Mouse (Mus musculus): Measurements from ENCODE around the gene Cap2. TPM values are rescaled to one million over a fixed set of nuclear protein-coding genes. Genes with fewer than 3 reads are reported as not detected.

Gene Cap2
- total and polyA plus RNA-seq, 3 experiments = 115 to 147 (median 135) TPM

DNA sequence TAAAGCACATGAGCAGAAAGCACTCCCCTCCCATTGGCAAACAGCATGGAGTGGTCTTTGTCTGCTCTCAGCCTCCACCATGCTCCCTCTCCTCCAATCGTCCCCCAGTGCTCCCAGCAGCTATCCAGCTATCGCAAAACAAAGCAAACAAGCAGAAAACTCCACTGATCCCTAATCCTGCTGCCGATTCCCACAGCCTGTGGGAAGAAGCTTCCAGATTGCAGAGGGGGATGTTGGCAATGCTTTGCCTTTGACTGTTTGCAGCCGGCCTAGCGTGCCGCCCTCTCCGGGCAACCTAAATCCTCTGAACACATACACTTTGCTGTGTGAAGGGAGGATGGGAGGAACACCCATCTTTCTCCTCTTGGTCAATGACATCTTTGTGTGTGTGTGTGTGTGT, 83.2 kb downstream of the Cap2 start:
- 83% methylated on average over 7 of the region's 7 CpGs for WGBS
- Histone ChIP-seq H3K27ac (no peak overlapping the region), H3K4me1 (ENCODE audit: control insufficient read depth, insufficient read depth, low read length) (no peaks in the 10 kb centered on the region), H3K27me3 (ENCODE audit: control insufficient read depth, insufficient read depth, low read length) (no peaks in the 10 kb centered on the region), H3K4me3 (no peak overlapping the region), H3K9ac (ENCODE audit: low read depth, low read length) (no peak overlapping the region), H3K79me2 (replicated peaks; ENCODE audit: control insufficient read depth, insufficient read depth, low read length) (no peaks in the 10 kb centered on the region), H3K36me3 (ENCODE audit: control insufficient read depth, insufficient read depth, low read length) (no peaks in the 10 kb centered on the region)
- intact Hi-C loops (cut with DNase I) = no loop called here
- DNase-seq = no peak
- TF ChIP-seq POLR2A (IDR thresholded peaks at IDR 0.05; ENCODE audit: insufficient read depth, low read depth, low read length) (no peak), EP300 (IDR thresholded peaks at IDR 0.05; ENCODE audit: insufficient read depth, low read depth, low read length) (no peak), CTCF (IDR thresholded peaks at IDR 0.05) (no peak)

DNA sequence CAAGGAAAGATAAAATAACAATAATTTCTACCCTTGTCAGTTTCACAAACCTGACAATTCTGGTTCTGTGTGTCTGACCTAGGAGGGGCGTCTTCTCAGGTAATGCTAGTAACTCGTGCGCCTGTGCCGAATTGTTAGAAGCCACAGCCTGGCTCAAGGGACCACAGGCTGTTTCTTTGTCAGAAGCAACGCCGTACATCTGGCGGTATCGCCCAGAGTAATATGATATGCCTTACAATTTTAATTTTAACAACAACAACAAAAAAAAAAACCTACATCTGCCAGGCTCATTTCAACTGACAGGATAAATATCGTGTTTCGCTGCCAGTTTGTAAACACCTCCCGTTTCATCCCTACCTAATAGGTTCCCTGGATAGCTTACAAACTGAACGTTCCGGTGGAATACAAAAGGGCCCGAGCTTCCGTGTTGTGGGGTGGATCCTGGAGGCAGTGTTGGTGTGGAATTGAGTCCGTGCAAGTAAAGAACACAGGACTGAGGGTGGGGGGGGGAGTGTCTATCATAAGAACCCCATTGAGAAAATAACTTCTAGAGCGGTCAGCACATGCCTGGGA, 86.2 kb downstream of the Cap2 start:
- H3K27ac ChIP-seq = no peak overlapping the region
- no peaks in the 10 kb centered on the region for H3K79me2 ChIP-seq (replicated peaks; ENCODE audit: control insufficient read depth, insufficient read depth, low read length)
- intact Hi-C loops (cut with DNase I) = no loop called here
- no peaks in the 10 kb centered on the region for H3K4me1 ChIP-seq (ENCODE audit: control insufficient read depth, insufficient read depth, low read length)
- H3K36me3 ChIP-seq (ENCODE audit: control insufficient read depth, insufficient read depth, low read length) = no peaks in the 10 kb centered on the region
- WGBS = 89% methylated on average over 17 of the region's 17 CpGs
- no peaks in the 10 kb centered on the region for H3K27me3 ChIP-seq (ENCODE audit: control insufficient read depth, insufficient read depth, low read length)
- H3K9ac ChIP-seq (ENCODE audit: low read depth, low read length) = no peak overlapping the region
- DNase-seq = no peak
- TF ChIP-seq EP300 (IDR thresholded peaks at IDR 0.05; ENCODE audit: insufficient read depth, low read depth, low read length) (no peak), CTCF (IDR thresholded peaks at IDR 0.05) (no peak), POLR2A (IDR thresholded peaks at IDR 0.05; ENCODE audit: insufficient read depth, low read depth, low read length) (no peak)
- no peak overlapping the region for H3K4me3 ChIP-seq

DNA sequence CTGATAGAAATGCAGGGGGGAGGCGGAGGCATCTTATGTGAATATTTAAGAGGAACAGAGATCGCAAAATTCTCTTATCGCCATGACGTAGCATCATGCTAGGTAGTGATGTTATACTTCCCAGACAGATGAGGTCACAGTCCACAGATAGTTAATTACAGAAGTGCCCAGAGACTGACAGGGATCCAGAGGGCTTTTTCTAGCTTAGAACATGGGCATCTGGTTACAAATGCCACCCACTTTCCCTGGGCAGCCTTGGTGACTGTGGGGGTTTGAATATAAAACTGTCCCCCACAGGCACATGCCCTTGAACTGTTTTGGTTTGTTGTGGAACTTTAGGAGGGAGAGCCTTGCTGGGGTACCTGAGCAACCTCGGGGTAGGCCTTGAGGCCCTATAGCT, 87.0 kb downstream of the Cap2 start:
- DNase-seq = no peak
- intact Hi-C loops (cut with DNase I) = no loop called here
- no peak overlapping the region for H3K9ac ChIP-seq (ENCODE audit: low read depth, low read length)
- H3K4me3 ChIP-seq = no peak overlapping the region
- 84% methylated on average over 5 of the region's 5 CpGs for WGBS
- no peak overlapping the region for H3K27ac ChIP-seq
- TF ChIP-seq CTCF (IDR thresholded peaks at IDR 0.05) = no peak
- TF ChIP-seq EP300 (IDR thresholded peaks at IDR 0.05; ENCODE audit: insufficient read depth, low read depth, low read length) = no peak
- no peak for TF ChIP-seq POLR2A (IDR thresholded peaks at IDR 0.05; ENCODE audit: insufficient read depth, low read depth, low read length)
- H3K27me3 ChIP-seq (ENCODE audit: control insufficient read depth, insufficient read depth, low read length) = no peaks in the 10 kb centered on the region
- no peaks in the 10 kb centered on the region for H3K36me3 ChIP-seq (ENCODE audit: control insufficient read depth, insufficient read depth, low read length)
- H3K79me2 ChIP-seq (replicated peaks; ENCODE audit: control insufficient read depth, insufficient read depth, low read length) = no peaks in the 10 kb centered on the region
- H3K4me1 ChIP-seq (ENCODE audit: control insufficient read depth, insufficient read depth, low read length) = no peaks in the 10 kb centered on the region

DNA sequence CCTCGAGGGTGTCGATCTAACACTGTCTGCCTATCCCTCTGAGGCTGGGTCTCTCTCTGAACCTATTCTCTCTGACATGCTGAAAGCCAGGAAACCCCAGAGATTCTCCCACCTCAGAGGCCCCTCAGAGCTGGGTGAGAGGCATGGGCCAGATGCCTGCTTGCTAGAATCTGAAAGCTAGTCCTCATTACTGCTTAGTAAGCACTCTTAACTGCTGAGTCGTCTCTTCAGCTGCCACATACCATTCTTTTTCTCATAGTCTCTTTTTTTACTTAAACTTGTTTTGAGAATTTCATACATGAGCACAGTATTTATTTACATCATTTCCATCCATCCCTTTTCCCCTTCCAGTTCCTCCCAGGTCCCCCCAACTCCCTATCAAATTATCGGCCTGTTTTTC, 89.2 kb downstream of the Cap2 start:
- Histone ChIP-seq H3K4me1 (ENCODE audit: control insufficient read depth, insufficient read depth, low read length) (no peaks in the 10 kb centered on the region), H3K36me3 (ENCODE audit: control insufficient read depth, insufficient read depth, low read length) (no peaks in the 10 kb centered on the region), H3K4me3 (no peak overlapping the region), H3K9ac (ENCODE audit: low read depth, low read length) (no peak overlapping the region), H3K79me2 (replicated peaks; ENCODE audit: control insufficient read depth, insufficient read depth, low read length) (no peaks in the 10 kb centered on the region), H3K27ac (no peak overlapping the region), H3K27me3 (ENCODE audit: control insufficient read depth, insufficient read depth, low read length) (no peaks in the 10 kb centered on the region)
- WGBS = 85% methylated on average over 4 of the region's 4 CpGs
- no peak for TF ChIP-seq EP300 (IDR thresholded peaks at IDR 0.05; ENCODE audit: insufficient read depth, low read depth, low read length)
- no peak for TF ChIP-seq POLR2A (IDR thresholded peaks at IDR 0.05; ENCODE audit: insufficient read depth, low read depth, low read length)
- no peak for TF ChIP-seq CTCF (IDR thresholded peaks at IDR 0.05)
- DNase-seq = no peak
- intact Hi-C loops (cut with DNase I) = no loop called here

DNA sequence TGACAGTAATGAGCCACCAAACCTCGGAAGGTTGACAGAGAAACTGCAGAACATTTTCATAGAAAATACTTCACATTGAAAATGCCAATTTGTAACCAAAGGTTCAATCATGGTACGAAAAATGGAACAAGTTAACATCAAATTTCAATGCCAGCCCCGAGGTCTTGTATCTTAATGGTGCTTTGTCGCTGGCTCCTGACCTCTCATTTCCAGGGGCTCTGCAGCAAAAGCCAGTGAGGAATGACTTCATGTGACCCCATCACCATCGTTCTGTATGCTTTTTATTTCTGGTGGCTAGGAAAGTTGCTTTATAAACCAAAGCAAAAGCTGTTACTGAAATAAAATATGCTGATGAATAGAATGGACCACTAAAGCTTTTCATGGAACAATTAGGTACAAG, 99.0 kb downstream of the Cap2 start:
- Histone ChIP-seq H3K27ac (no peak overlapping the region), H3K4me3 (no peak overlapping the region), H3K9ac (ENCODE audit: low read depth, low read length) (no peak overlapping the region), H3K4me1 (ENCODE audit: control insufficient read depth, insufficient read depth, low read length) (peaks cover 2% of the 10 kb centered on the region; the same call in 1 of the 2 replicates), H3K79me2 (replicated peaks; ENCODE audit: control insufficient read depth, insufficient read depth, low read length) (no peaks in the 10 kb centered on the region), H3K36me3 (ENCODE audit: control insufficient read depth, insufficient read depth, low read length) (no peaks in the 10 kb centered on the region), H3K27me3 (ENCODE audit: control insufficient read depth, insufficient read depth, low read length) (no peaks in the 10 kb centered on the region)
- intact Hi-C loops (cut with DNase I) = no loop called here
- TF ChIP-seq CTCF (IDR thresholded peaks at IDR 0.05) (no peak), POLR2A (IDR thresholded peaks at IDR 0.05; ENCODE audit: insufficient read depth, low read depth, low read length) (no peak), EP300 (IDR thresholded peaks at IDR 0.05; ENCODE audit: insufficient read depth, low read depth, low read length) (no peak)
- DNase-seq = no peak
- 85% methylated on average over 5 of the region's 5 CpGs for WGBS

DNA sequence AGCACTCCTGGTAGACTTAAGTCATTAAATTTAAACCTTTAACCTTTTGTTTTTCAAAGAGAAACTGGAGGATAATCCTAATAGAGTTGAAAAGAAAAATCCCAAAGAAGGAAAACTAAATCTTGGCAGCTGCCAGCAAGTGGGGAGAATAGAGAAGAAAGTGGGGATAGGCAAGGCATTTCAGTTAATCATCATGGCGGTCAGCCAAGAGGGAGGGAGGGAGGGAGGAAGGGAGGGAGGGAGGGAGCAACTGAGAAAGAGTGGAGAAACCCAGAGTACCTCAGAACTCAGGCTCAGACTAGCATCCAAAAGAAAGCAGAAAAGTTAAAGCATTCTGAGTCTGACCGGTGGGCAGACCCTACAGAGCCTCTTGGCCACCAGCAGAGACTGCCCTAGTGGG, 99.7 kb downstream of the Cap2 start:
- Histone ChIP-seq H3K4me1 (ENCODE audit: control insufficient read depth, insufficient read depth, low read length) (peaks cover 2% of the 10 kb centered on the region; the same call in 1 of the 2 replicates), H3K79me2 (replicated peaks; ENCODE audit: control insufficient read depth, insufficient read depth, low read length) (no peaks in the 10 kb centered on the region), H3K36me3 (ENCODE audit: control insufficient read depth, insufficient read depth, low read length) (no peaks in the 10 kb centered on the region), H3K4me3 (no peak overlapping the region), H3K9ac (ENCODE audit: low read depth, low read length) (no peak overlapping the region), H3K27ac (no peak overlapping the region), H3K27me3 (ENCODE audit: control insufficient read depth, insufficient read depth, low read length) (no peaks in the 10 kb centered on the region)
- no peak for DNase-seq
- no peak for TF ChIP-seq EP300 (IDR thresholded peaks at IDR 0.05; ENCODE audit: insufficient read depth, low read depth, low read length)
- TF ChIP-seq CTCF (IDR thresholded peaks at IDR 0.05) = no peak
- TF ChIP-seq POLR2A (IDR thresholded peaks at IDR 0.05; ENCODE audit: insufficient read depth, low read depth, low read length) = no peak
- intact Hi-C loops (cut with DNase I) = no loop called here
- 78% methylated on average over 2 of the region's 2 CpGs for WGBS

All from heart, adult 2 months (tissue).